Mouse (Mus musculus) kidney, embryonic 15.5 days (tissue): Measurements from ENCODE around the gene Ap1m2. TPM values are rescaled to one million over a fixed set of nuclear protein-coding genes. Genes with fewer than 3 reads are reported as not detected.
"Not testable (repeated sequence)": the region's sequence is repeated elsewhere in the genome, so short reads cannot be mapped to it uniquely, and the experiment has no call there.

Experiments
- ATAC-seq: fragments of 200-750 bp; cut with Nextera tagmentation; replicated peaks from 2 replicates; pipeline ENCODE4 v1.8.0; 2017; ENCODE audit warnings: moderate TSS enrichment; ENCODE audit not compliant: low FRiP score
- H3K27ac ChIP-seq: fragments of 300-500 bp; sonication (generic); 2 replicates; pipeline ENCODE4 v1.5.1; 2015; ENCODE audit warnings: mild to moderate bottlenecking, inconsistent platforms
- H3K27me3 ChIP-seq: fragments of 300-500 bp; sonication (generic); 2 replicates; pipeline ENCODE4 v1.6.1; 2015; ENCODE audit warnings: inconsistent platforms
- H3K36me3 ChIP-seq: fragments of 300-500 bp; sonication (generic); 2 replicates; pipeline ENCODE4 v1.6.1; 2015; ENCODE audit warnings: inconsistent platforms
- H3K4me1 ChIP-seq: fragments of 300-500 bp; sonication (generic); 2 replicates; pipeline ENCODE4 v1.6.1; 2015; ENCODE audit warnings: inconsistent platforms
- H3K4me2 ChIP-seq: fragments of 300-500 bp; sonication (generic); 2 replicates; pipeline ENCODE4 v1.6.1; 2015; ENCODE audit warnings: moderate library complexity, mild to moderate bottlenecking, inconsistent platforms
- H3K4me3 ChIP-seq: fragments of 300-500 bp; sonication (generic); replicated peaks from 2 replicates; pipeline ENCODE4 v1.5.1; 2015; ENCODE audit warnings: mild to moderate bottlenecking, inconsistent platforms
- H3K9ac ChIP-seq: fragments of 300-500 bp; sonication (generic); 2 replicates; pipeline ENCODE4 v1.6.1; 2015; ENCODE audit warnings: mild to moderate bottlenecking, inconsistent platforms
- H3K9me3 ChIP-seq: fragments of 300-500 bp; sonication (generic); replicated peaks from 2 replicates; pipeline ENCODE4 v1.6.1; 2016; ENCODE audit warnings: inconsistent platforms
- WGBS: fragments of 180-500 bp; shearing (Covaris S2); methylation state at CpG from one replicate; pipeline ENCODE4 v1.1.7; 2015; ENCODE audit warnings: mixed read lengths; 5-methylcytosine and 5-hydroxymethylcytosine counted together
- polyA plus RNA-seq: library from polyadenylated mRNA; unstranded; fragments of >200 nt; fragmentation: Nextera tagmentation; extraction: Ambion mirVana; gene quantifications from 2 replicates; pipeline ENCODE4 v1.2.1, GENCODE M21; 2015

Gene Ap1m2
- polyA plus RNA-seq, 1 experiment from 2014 or later, result 37.1 TPM

- Histone ChIP-seq H3K9ac (no peak overlapping the region), H3K4me3 (no peak overlapping the region), H3K4me1 (peaks cover 21% of the 10 kb centered on the region), H3K27ac (no peak overlapping the region), H3K9me3 (no peaks in the 10 kb centered on the region), H3K27me3 (no peaks in the 10 kb centered on the region), H3K4me2 (no peak overlapping the region), H3K36me3 (peaks cover 64% of the 10 kb centered on the region)
- ATAC-seq, result no peak
- WGBS, result 80% methylated on average over 3 of the region's 3 CpGs
These were observed 28.1 kb downstream of the Ap1m2 start for GRCm38 (mm10) chr9:21283994-21284393.

- H3K36me3 ChIP-seq, result peaks cover 68% of the 10 kb centered on the region
- 95% methylated on average over 5 of the region's 5 CpGs for WGBS
- peaks cover 17% of the 10 kb centered on the region for H3K4me1 ChIP-seq
- H3K4me3 ChIP-seq, result no peak overlapping the region
- no peaks in the 10 kb centered on the region for H3K9me3 ChIP-seq
- no peak overlapping the region for H3K27ac ChIP-seq
- H3K9ac ChIP-seq, result no peak overlapping the region
- H3K4me2 ChIP-seq, result no peak overlapping the region
- no peaks in the 10 kb centered on the region for H3K27me3 ChIP-seq
- ATAC-seq, result no peak
These were observed 28.5 kb downstream of the Ap1m2 start for GRCm38 (mm10) chr9:21283591-21283990.

GRCm38 (mm10) chr9:21277776-21278175 is 34.4 kb downstream of the Ap1m2 start:
- H3K9me3 ChIP-seq, result no peaks in the 10 kb centered on the region
- H3K4me2 ChIP-seq, result no peak overlapping the region
- H3K9ac ChIP-seq, result no peak overlapping the region
- H3K4me1 ChIP-seq, result no peaks in the 10 kb centered on the region
- H3K4me3 ChIP-seq, result no peak overlapping the region
- no peaks in the 10 kb centered on the region for H3K27me3 ChIP-seq
- H3K27ac ChIP-seq, result no peak overlapping the region
- ATAC-seq, result no peak
- WGBS, result 96% methylated on average over 5 of the region's 5 CpGs
- peaks cover 98% of the 10 kb centered on the region for H3K36me3 ChIP-seq

- peaks cover 98% of the 10 kb centered on the region for H3K36me3 ChIP-seq
- H3K27me3 ChIP-seq, result no peaks in the 10 kb centered on the region
- H3K9ac ChIP-seq, result no peak overlapping the region
- 88% methylated on average over 8 of the region's 8 CpGs for WGBS
- H3K4me2 ChIP-seq, result no peak overlapping the region
- H3K4me1 ChIP-seq, result no peaks in the 10 kb centered on the region
- H3K27ac ChIP-seq, result no peak overlapping the region
- H3K4me3 ChIP-seq, result no peak overlapping the region
- no peaks in the 10 kb centered on the region for H3K9me3 ChIP-seq
- ATAC-seq, result no peak
These were observed 35.8 kb downstream of the Ap1m2 start for GRCm38 (mm10) chr9:21276307-21276706.

GRCm38 (mm10) chr9:21275727-21276126 is 36.4 kb downstream of the Ap1m2 start:
- no peaks in the 10 kb centered on the region for H3K9me3 ChIP-seq
- H3K9ac ChIP-seq, result no peak overlapping the region
- WGBS, result 87% methylated on average over 12 of the region's 12 CpGs
- no peaks in the 10 kb centered on the region for H3K4me1 ChIP-seq
- ATAC-seq, result no peak
- H3K4me2 ChIP-seq, result no peak overlapping the region
- H3K4me3 ChIP-seq, result no peak overlapping the region
- H3K27me3 ChIP-seq, result no peaks in the 10 kb centered on the region
- H3K27ac ChIP-seq, result no peak overlapping the region
- peaks cover 98% of the 10 kb centered on the region for H3K36me3 ChIP-seq

- no peak overlapping the region for H3K4me2 ChIP-seq
- H3K9me3 ChIP-seq, result no peaks in the 10 kb centered on the region
- H3K27ac ChIP-seq, result no peak overlapping the region
- H3K4me1 ChIP-seq, result no peaks in the 10 kb centered on the region
- H3K9ac ChIP-seq, result no peak overlapping the region
- 80% methylated on average over 7 of the region's 7 CpGs for WGBS
- peaks cover 99% of the 10 kb centered on the region for H3K36me3 ChIP-seq
- H3K4me3 ChIP-seq, result no peak overlapping the region
- H3K27me3 ChIP-seq, result no peaks in the 10 kb centered on the region
- no peak for ATAC-seq
These were observed 37.0 kb downstream of the Ap1m2 start for GRCm38 (mm10) chr9:21275013-21275710.

GRCm38 (mm10) chr9:21274336-21274735 is 37.8 kb downstream of the Ap1m2 start:
- Histone ChIP-seq H3K36me3 (peaks cover 97% of the 10 kb centered on the region), H3K4me1 (no peaks in the 10 kb centered on the region), H3K4me2 (no peak overlapping the region), H3K27ac (no peak overlapping the region), H3K4me3 (no peak overlapping the region), H3K27me3 (no peaks in the 10 kb centered on the region), H3K9ac (no peak overlapping the region), H3K9me3 (no peaks in the 10 kb centered on the region)
- WGBS, result 89% methylated on average over 3 of the region's 3 CpGs
- ATAC-seq, result no peak

GRCm38 (mm10) chr9:21273520-21274228 is 38.5 kb downstream of the Ap1m2 start:
- Histone ChIP-seq H3K36me3 (peaks cover 97% of the 10 kb centered on the region), H3K4me3 (no peak overlapping the region), H3K27ac (no peak overlapping the region), H3K4me2 (no peak overlapping the region), H3K9ac (no peak overlapping the region), H3K27me3 (no peaks in the 10 kb centered on the region), H3K9me3 (no peaks in the 10 kb centered on the region), H3K4me1 (no peaks in the 10 kb centered on the region)
- no peak for ATAC-seq
- 81% methylated on average over 7 of the region's 7 CpGs for WGBS

- Histone ChIP-seq H3K9ac (no peak overlapping the region), H3K4me1 (no peaks in the 10 kb centered on the region), H3K9me3 (no peaks in the 10 kb centered on the region), H3K4me3 (no peak overlapping the region), H3K4me2 (no peak overlapping the region), H3K27ac (no peak overlapping the region), H3K27me3 (no peaks in the 10 kb centered on the region), H3K36me3 (peaks cover 99% of the 10 kb centered on the region)
- WGBS, result 81% methylated on average over 8 of the region's 8 CpGs
- no peak for ATAC-seq
These were observed 39.0 kb downstream of the Ap1m2 start for GRCm38 (mm10) chr9:21273094-21273493.

- Histone ChIP-seq H3K27ac (no peak overlapping the region), H3K4me2 (no peak overlapping the region), H3K4me1 (no peaks in the 10 kb centered on the region), H3K36me3 (peaks cover 99% of the 10 kb centered on the region), H3K9me3 (no peaks in the 10 kb centered on the region), H3K27me3 (no peaks in the 10 kb centered on the region), H3K9ac (no peak overlapping the region), H3K4me3 (no peak overlapping the region)
- WGBS, result 93% methylated on average over 9 of the region's 9 CpGs
- no peak for ATAC-seq
These were observed 39.7 kb downstream of the Ap1m2 start for GRCm38 (mm10) chr9:21272391-21272790.

GRCm38 (mm10) chr9:21269590-21269989 is 42.5 kb downstream of the Ap1m2 start:
- not testable (repeated sequence) for H3K9ac ChIP-seq, H3K4me2 ChIP-seq, H3K27ac ChIP-seq, H3K27me3 ChIP-seq, ATAC-seq, H3K9me3 ChIP-seq, H3K4me3 ChIP-seq
- WGBS, result 80% methylated on average over 5 of the region's 5 CpGs
- H3K4me1 ChIP-seq, result peaks cover 19% of the 10 kb centered on the region
- peaks cover 82% of the 10 kb centered on the region for H3K36me3 ChIP-seq

- no peak overlapping the region for H3K9ac ChIP-seq
- WGBS, result 93% methylated on average over 16 of the region's 16 CpGs
- H3K4me1 ChIP-seq, result peaks cover 24% of the 10 kb centered on the region
- ATAC-seq, result no peak
- H3K4me2 ChIP-seq, result no peak overlapping the region
- no peak overlapping the region for H3K4me3 ChIP-seq
- no peak overlapping the region for H3K27ac ChIP-seq
- no peaks in the 10 kb centered on the region for H3K27me3 ChIP-seq
- H3K36me3 ChIP-seq, result peaks cover 69% of the 10 kb centered on the region
- H3K9me3 ChIP-seq, result no peaks in the 10 kb centered on the region
These were observed 43.8 kb downstream of the Ap1m2 start for GRCm38 (mm10) chr9:21268305-21268704.
